Comparison of ENCODE assay signal across 16 mouse cellular contexts in genomic region chr8:33183029-33183428, GRCm38 (mm10).
"Had no signal": no experiment of that assay in that cellular context is flagged by ENCODE, and none has a peak within 500 bp of the region (broad histone marks: within the 10 kb centered on the region; RNA-seq: fewer than 3 reads in every experiment).

No protein-coding gene starts in this region.

- H3K4me2 ChIP-seq: kidney, embryonic 15.5 days; limb, embryonic 15.5 days; liver, embryonic 13.5 days; midbrain, embryonic 12.5 days; neural tube, embryonic 12.5 days; stomach, embryonic 15.5 days had no signal

- H3K36me3 ChIP-seq: kidney, embryonic 15.5 days; limb, embryonic 15.5 days; liver, embryonic 13.5 days; midbrain, embryonic 12.5 days; neural tube, embryonic 12.5 days; stomach, embryonic 15.5 days had no signal

- DNase-seq: kidney, adult 2 months; kidney, postnatal 14 days; layer of hippocampus, postnatal 36 days; liver, embryonic 13.5 days; lung, adult 18-20 months; lung, postnatal 36 days; retina, postnatal 1 day; right cerebral cortex, postnatal 14 days; thymus, adult 2 months; thymus, postnatal 25 days had no signal

- H3K9ac ChIP-seq: kidney, embryonic 15.5 days; limb, embryonic 15.5 days; liver, embryonic 13.5 days; midbrain, embryonic 12.5 days; neural tube, embryonic 12.5 days; stomach, embryonic 15.5 days had no signal

- H3K4me1 ChIP-seq: kidney, embryonic 15.5 days; limb, embryonic 15.5 days; liver, embryonic 13.5 days; megakaryocyte, embryonic 14.5 days; midbrain, embryonic 12.5 days; neural tube, embryonic 12.5 days; stomach, embryonic 15.5 days had no signal

- H3K9me3 ChIP-seq: limb, embryonic 15.5 days; liver, embryonic 13.5 days; megakaryocyte, embryonic 14.5 days; midbrain, embryonic 12.5 days; stomach, embryonic 15.5 days had no signal

- H3K27me3 ChIP-seq: kidney, embryonic 15.5 days; limb, embryonic 15.5 days; liver, embryonic 13.5 days; megakaryocyte, embryonic 14.5 days; midbrain, embryonic 12.5 days; neural tube, embryonic 12.5 days; stomach, embryonic 15.5 days had no signal

- H3K4me3 ChIP-seq: kidney, embryonic 15.5 days; limb, embryonic 15.5 days; liver, embryonic 13.5 days; megakaryocyte, embryonic 14.5 days; midbrain, embryonic 12.5 days; neural tube, embryonic 12.5 days; stomach, embryonic 15.5 days had no signal

- H3K27ac ChIP-seq: kidney, embryonic 15.5 days; limb, embryonic 15.5 days; liver, embryonic 13.5 days; midbrain, embryonic 12.5 days; neural tube, embryonic 12.5 days; stomach, embryonic 15.5 days had no signal
